Mouse (Mus musculus) c-Kit-negative CD71-positive TER-119-positive erythroid progenitor cells, embryonic 14.5 days (primary cell): ENCODE data around the gene Trp53inp2.

Experiments
- DNase-seq: peaks from one replicate; pipeline ENCODE4 v3.0.0-alpha.2; 2013; ENCODE audit warnings: low read depth, low spot score

The Trp53inp2 gene

GRCm38 (mm10) chr2:155385090-155385489 is 4.2 kb downstream of the Trp53inp2 start:
- peak; percentile 57 for DNase-seq

GRCm38 (mm10) chr2:155385731-155386533 is 5.1 kb downstream of the Trp53inp2 start:
- no peak for DNase-seq

GRCm38 (mm10) chr2:155386534-155386899 is 5.7 kb downstream of the Trp53inp2 start:
- DNase-seq: no peak

- no peak for DNase-seq
Measured at GRCm38 (mm10) chr2:155387052-155387451, 6.2 kb downstream of the Trp53inp2 start.

GRCm38 (mm10) chr2:155388573-155388972 is 7.7 kb downstream of the Trp53inp2 start:
- no peak for DNase-seq

- no peak for DNase-seq
Measured at GRCm38 (mm10) chr2:155394586-155394985, 13.7 kb downstream of the Trp53inp2 start.

GRCm38 (mm10) chr2:155400276-155400675 is 19.4 kb downstream of the Trp53inp2 start:
- no peak for DNase-seq

GRCm38 (mm10) chr2:155401926-155402325 is 21.1 kb downstream of the Trp53inp2 start:
- no peak for DNase-seq

- DNase-seq: no peak
Measured at GRCm38 (mm10) chr2:155404635-155405034, 23.8 kb downstream of the Trp53inp2 start.

- no peak for DNase-seq
Measured at GRCm38 (mm10) chr2:155420911-155421310, 40.1 kb downstream of the Trp53inp2 start.

GRCm38 (mm10) chr2:155436445-155436844 is 55.6 kb downstream of the Trp53inp2 start:
- DNase-seq: peak; percentile 1
